Mouse (Mus musculus) lung, adult 18-20 months (tissue): ENCODE measurements around the gene Frmd4b.

Source experiments
- DNase-seq, 2 experiments: peaks; one replicate each; pipeline ENCODE4 v3.0.0; 2022; ENCODE audit warnings: mixed read lengths in 2 of 2

Frmd4b gene

DNA sequence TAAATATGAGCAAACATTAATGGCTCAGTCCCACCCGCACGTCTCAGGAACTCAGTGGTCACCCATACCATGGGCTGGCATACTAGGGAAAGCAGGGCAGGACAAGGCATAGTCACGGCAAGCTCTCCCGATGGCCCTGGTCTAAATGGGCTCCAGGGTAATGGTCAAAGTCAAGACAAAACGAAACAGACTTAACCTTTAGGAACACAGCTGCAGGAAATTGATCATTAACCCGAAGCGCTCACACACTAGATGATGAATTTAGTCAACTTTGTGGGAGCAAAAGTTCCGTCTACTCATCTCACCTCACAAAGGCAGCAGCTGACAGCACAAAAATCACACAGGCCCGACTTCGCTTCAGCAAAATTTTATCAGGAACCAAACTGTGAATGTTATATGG is 97.8 kb downstream of the Frmd4b start:
- DNase-seq: no peak

DNA sequence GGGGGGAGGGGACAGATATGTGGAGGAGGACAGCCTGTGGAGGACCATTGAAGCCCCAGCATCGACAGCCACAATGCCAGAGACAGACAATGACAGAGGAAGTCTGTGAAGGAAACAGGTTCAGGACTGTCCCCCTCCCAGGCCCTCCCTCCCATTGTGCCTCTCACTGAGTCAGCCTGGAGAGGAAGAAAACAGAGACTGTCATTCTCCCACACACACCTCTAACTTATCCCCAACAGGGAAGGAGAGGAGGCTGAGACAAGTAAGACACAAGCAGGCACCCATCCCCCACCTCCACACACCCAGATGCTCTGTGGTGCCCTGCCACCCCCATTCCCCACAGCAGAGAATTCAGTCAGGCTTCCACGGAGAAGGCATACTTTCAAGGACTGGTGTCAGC is 98.9 kb downstream of the Frmd4b start:
- no peak for DNase-seq

DNA sequence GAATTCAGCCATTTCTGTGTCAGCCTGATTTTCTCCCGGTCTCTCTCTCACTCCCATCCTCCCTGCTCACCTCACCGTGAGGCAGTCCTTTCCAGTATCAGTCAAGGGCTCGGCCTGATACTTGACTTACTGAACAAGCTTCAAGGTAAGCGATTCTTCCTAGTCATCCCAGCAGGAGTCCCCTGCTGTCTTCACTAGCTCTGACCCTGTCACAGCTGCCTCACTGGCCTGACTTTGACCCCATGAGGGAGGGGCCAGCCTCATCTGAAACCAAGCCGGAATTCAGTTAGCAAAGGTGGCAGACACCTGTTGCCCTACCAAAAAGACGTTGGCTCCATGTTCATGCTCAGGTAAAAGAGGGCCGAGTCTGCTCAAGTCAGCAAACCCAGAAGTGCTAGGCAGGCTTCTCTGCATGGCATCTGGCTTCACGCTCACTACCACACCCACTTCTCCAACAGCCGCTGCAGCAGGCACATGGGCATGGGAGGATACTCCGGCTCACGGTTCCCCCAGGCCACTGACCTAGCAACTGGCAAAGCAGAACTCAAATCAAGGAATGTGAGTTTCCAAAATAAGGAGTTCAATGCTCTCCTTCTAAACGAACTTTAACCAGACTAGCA is 99.6 kb downstream of the Frmd4b start:
- no peak for DNase-seq

DNA sequence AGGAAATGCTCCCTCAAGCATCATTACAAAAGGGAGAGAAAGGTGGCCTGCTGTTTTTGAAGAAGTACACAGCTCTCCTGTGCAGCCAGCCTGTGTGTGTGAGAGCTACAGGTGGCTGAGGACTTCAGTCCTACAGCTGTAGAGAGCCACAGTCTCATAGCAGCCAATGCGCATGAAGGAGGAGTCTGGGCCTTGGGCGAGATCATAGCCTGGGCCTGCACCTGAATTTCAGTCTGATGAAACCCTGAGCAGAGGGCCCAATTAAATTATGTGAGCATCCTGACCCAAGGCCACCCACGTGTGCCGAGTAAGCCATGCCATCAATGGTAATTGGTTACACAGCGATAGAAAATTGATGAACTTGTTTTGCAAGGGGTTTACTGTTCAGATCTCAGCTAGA is 100.4 kb downstream of the Frmd4b start:
- DNase-seq: no peak

DNA sequence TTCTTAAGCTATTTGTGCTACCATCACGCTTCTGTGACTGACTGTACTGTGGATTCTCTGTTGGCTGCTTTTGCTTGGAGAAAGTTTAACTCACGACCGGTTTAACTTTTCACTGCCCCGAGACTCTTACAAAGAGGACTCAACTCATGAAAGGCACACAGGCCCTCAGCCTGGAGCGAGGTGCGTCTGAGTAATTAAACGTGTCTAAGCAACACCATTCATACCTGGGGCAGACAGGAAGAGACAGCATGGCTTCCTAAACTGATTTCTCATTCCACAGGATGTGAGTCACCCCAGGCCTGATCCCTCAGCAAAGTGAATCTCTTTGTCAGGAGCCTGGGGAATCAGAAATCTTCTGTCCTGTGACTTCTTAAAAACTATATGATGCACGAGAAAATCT is 106.6 kb downstream of the Frmd4b start:
- no peak for DNase-seq

DNA sequence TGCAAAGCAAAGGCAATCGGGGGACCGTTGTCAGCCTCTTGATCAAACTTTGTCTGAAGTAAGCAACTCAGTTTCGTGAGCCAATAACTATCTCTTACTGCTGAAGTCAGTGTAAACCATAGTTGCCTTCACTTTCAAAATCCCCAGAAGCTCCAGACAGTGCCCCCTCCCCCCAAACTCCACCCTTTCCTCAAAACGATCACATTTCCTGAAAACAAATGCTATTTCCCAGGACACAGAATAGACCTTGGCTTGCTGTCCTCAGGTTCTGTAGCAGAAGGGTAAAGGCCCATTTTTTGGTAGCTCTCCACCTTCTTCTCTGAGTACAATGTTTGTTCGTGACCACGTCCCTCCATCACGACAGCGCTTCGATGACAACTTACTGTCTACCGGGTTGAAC is 107.9 kb downstream of the Frmd4b start:
- peak; percentile 51 to 61 for DNase-seq

DNA sequence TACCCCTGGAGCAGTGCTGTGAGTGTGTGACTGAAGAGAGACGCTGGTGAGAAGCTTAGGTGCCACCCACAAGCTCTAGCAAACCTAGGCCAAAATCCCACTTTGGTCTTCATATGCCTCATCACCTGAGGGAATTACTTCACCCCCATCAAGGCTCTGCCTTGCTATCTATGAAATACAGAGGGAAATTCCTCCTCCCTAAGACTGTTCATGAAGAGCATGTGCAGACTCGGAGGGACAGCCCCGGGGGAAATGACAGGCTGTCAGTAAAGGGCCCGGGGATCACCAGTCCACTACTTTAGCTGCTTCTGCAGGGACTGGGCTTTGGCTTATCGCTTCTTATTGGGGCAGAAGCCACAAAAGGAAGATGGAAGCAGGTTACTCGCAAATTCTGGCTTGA is 108.9 kb downstream of the Frmd4b start:
- no peak for DNase-seq

DNA sequence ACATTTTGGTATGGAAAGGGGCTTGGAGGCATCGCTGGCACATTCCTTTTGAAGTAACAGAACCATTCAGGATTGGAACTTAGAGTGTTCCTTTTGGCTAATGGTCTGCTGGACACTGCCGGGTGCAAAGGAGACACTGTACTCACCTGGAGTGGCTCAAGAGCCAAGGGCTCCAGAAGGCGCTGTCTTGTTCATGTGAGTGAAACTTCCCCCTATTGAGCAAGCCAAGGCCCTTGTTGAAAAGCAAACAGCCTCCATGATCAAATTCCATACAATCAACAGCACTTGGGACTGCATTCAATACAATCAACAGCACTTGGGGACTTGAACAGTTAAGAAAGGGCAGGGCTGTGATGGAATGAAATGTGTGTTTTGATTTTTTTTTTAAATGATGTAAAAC is 109.4 kb downstream of the Frmd4b start:
- peak; percentile 47 to 70 for DNase-seq

DNA sequence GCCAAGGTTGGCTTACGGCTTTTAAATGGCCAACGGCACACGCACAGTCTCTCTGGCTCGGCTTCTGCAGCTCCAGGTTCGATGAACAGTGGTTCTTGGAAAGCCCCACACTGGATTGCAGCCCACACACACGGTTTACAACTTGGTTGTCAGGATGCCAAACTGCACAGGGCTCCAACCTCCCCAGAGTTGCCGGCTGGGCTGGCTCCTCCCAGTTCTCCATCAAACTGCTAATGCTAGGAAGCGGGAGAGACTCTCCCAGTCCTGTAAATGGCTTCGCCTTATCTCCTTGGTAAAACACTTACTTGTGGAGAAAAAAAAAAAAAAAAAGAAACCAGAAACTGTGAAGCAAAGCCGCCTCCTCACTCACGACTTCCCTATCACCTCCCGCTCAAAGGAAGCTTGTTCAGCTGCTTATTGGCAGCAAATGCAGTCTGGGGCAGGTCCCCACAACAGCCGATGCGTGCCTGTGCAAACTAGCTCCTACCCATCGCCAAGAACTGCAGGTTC is 111.1 kb downstream of the Frmd4b start:
- peak; percentile 79 to 84 for DNase-seq

DNA sequence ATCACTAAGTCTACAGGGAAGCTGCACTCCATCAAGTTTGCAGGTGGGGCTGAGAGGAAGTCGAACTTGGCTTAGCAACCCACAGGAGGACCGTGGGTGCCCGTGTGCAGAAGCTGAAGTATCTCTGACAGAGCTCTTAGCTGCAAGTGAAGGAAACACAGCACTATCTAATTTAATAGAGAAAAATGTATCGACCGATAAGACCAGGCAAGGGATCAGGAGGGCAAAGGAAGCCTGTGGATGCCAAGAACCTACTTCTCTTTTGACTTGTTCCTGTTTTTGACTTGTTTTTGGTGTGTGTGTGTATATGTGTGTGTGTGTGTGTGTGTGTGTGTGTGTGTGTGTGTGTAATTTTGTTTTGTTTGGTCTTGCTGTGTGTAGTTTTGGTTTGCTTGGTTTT is 112.7 kb downstream of the Frmd4b start:
- no peak for DNase-seq

DNA sequence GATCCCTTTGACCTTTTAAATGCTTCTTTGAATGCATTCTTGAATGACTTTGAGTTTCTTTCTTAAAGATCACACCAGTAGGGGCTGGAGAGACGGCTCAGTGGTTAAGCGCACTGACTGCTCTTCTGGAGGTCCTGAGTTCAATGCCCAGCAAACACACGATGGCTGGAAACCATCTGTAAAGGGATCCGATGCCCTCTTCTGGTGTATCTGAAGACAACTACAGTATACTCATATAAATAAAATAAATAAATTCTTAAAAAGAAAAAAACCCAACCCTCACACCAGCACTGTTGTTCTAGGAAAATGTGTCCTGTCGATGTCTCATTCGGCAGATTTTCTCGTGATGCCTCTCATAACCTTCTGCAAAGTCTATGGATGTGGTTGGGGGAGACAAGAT is 116.3 kb downstream of the Frmd4b start:
- DNase-seq: no peak

DNA sequence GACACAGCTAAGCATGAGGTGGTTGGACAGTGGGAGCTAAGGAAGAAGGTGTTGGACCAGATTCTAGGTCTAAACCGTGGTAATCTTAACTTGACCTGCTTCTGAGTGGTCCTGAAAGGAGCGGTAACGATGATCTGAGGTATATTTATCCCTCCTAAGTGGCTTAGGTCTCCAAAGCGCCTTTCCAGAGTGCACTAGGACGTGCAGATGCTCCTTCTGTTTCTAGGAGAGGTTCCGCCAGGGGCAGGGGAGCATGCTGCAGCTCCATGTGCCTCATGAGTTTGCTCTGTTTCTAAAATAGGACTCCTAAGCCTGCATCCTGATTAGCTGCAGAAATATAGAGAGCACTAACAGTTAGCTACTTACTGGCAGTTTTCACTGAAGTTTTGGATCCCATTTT is 117.1 kb downstream of the Frmd4b start:
- no peak for DNase-seq

DNA sequence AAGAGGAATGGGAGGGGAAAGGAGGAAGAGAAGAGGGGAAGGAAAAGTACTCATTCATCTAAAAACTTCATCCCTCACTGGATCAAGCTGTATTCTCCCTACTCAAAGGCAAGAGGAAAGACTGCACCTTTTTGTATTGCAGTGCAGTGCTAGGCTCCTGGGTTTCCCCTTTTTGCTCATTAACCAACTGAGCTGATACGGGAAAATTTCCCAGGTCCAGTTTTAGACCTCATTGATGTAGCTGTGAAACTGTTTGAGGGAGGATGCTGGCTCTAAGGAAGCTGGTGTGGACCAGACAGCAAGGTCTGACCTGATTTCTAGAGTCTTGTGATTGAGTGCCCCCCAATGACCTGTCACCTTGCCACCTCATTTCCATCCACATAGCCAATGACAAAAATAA is 121.3 kb downstream of the Frmd4b start:
- no peak for DNase-seq

DNA sequence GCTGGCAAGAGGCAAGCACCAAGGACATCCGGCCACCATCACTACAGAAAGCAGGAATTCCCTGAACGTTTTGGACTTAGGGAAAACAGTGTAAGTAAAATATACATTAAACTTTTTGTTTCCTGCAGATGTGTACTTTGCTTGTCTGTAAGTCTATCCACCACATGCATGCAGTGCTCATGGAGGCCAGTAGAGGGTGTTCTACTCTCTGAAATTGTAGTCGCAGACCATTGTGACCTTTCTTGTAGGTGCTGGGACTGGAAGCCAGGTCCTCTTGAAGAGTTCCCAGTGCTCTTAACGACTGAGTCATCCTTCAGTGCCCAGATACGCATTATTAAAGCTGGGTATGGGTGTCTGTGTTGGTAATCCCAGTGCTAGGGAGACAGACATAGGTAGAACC is 126.3 kb downstream of the Frmd4b start:
- DNase-seq: no peak

DNA sequence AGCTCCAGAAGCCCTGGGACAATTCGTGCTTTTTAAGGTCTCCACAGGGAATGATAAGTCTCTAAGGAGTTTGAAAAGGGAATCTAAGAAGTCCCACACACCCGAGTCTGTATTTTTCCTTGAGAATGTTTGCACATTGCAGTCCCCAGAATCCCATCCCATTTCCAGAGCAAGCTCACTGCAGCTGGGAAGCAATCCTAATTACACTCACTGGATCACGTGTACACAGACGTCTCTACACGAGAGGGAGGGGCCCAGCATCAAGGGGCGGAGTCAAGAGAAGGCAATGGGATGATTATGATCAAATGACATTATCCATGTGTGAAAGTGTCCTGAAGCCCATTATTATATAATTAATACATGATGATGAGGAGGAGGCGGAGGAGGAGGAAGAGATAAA is 128.5 kb downstream of the Frmd4b start:
- DNase-seq: peak; percentile 41 to 51

DNA sequence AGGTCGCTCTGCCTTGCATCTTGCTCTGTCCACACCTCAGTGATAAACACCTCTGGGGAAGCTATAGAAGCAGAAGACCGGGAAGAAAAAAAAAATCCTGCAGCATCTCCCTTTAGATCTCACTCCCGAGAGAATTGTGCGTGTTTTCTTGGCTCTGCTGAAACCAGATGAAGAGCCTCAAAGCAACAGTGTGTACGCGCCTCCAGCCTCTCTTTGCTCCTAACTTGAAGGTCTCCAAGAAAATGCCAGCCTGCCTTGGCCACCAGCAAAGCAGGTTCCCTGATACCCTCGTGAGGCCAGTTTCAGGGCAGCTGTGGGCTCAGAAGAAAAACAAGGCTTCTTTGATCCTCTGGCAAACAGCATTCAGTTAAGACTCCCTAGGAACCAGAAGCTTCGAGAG is 129.1 kb downstream of the Frmd4b start:
- DNase-seq: no peak

DNA sequence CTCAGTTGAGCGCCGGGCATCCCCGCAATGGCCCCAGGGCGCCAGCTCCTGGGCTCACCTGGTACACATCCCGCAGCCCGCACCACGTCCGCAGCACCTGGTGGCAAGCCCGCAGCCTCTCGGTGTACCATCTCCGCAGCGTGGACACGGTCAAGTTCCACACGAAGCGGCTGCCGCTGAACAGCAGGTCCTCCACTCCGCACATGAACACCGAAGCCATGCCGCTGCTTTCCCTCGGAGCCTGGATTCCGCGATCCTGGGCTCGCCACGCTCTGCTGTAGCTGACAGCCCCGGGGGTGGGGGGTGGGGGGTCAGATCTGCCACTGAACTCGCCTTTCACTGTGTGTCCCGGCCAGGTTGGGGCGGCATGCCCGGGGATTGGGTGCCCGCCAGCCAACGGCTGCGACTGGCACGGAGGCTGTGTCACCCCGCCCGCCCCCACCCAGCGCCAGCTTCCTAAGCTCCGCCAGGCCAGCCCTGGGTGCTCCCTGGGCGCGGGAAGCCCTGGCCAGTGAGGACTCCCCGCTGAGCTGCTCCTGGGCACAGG is 129.7 kb downstream of the Frmd4b start:
- DNase-seq: peak; percentile 68 to 84

DNA sequence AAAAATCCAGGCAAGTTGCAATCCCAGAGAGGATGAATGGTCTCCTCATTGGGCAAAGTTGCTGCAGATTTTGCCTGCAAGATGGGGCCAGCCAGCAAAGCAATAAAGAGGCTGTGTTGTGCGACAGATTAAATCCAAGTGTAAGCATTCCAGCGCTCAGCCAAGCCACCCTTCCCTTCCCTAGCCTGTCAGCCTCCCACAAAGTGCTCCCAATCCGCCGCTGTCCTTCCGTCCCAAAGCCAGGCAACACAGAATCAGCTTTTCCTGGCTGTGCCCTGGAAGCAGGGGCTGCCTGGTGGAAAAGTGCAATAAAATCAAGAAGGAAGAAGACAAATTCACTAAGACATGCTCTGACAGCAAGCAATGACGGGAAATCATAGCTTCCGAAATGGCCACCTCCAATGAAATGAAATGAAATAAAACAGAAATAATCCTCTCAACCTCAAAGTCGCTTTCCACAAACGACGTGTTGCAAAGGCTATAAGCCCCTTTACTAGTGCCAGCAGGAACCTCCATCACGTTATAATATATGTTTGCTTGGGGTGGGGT is 130.5 kb downstream of the Frmd4b start:
- DNase-seq: no peak

DNA sequence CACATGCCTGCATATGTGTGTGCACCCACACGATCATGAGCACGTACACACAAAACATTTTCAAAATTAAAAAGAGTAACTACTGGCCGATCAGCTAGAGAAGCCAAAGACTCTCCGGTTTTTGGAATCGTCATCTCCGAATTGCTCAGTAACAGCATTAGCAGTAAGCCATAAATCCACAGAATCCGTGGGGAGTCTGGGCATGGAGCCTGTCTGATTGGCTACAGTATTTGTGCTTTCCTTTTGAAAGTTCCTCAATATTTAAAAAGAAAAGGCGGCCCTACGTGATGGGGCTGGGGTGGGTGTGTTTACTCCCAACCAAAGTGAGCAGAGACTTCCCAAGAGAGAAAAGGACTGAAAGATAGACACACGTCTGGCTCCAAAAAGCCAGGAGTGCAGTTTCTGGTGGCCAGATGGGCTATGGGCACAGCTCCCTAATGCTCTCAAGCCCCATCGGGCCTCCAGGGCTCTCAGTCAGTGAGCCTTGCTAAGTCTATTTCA is 131.4 kb downstream of the Frmd4b start:
- no peak for DNase-seq

DNA sequence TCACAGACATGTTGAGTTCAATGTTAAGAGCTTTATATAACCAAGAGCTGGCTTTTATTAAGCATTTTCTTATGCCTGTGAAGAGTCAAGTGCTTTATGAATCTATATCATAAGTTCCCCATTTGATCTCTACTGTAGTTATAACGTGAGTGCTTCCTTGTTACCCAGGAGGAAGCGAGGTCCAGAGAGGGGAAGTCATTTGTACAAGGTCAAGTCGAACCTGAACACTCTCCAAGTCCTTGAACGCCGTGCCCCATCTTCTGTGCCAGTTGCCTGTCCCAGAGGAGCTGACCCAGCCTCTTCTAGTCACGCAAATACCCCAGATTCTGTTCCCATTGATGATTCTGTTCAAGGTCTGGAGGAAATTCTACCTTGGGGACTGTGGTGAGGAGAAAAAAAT is 135.4 kb downstream of the Frmd4b start:
- peak in 1 of 2 experiments; percentile 29 for DNase-seq

DNA sequence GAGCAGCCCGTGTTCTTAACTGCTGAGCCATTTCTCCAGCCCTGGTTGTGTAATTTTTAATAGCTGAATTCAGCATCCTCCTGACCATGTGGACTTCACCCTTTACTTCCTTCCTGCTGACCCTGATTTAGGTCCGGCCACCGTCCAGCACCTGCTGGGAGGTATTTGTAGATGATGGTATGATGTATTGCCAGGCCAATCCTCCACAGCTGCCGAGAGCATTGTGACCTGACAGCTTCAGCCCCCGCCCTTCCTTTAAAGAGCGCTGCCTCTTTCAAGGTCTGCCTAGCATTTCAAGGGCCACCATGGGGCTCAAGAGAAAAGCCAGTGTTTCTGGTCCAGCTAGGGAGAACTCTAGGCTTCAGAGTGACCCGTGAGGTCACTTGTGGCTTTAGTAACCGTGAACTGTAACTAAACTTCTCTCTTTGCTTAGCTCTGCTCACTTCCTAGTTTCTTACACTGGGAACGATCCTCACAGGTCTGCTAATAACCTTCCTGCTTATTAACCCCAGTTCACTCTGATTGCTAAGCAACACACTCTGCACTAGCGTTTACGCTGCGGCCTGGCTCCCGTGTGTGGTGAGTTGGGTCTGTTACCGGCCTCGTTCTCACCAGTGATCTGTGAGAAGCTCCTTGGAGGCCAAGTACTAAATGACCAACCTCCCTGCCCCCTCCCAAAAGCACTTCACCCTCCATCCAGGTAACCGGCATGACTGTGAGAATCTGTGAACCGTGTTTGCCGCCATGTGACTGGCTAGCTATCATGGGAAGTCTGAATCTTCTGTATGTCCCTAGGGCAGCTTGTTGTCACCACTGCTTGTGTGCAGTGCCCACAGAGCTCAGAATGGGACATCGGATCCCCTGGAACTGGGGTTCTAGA is 138.1 kb downstream of the Frmd4b start:
- DNase-seq: peak; percentile 15 to 32

DNA sequence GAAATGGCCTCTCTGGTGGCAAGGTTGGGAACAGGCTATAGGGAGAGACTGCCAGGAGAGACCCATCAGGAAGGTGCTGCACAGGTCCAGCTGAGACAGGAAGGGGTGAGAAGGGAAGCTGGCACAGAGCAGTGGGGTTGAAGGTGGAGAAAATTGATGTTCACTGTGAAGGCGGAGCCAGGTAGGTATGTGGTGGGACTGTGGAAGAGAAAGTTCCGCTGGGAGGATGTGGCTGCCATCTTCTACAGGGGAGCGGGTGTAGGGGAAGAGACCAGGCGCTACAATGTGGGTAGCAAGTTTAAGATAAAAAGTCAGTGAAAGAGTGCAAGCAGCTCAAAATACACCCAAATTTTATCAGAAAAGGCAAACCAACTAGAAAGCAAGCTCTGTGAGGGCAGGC is 143.7 kb downstream of the Frmd4b start:
- no peak for DNase-seq

DNA sequence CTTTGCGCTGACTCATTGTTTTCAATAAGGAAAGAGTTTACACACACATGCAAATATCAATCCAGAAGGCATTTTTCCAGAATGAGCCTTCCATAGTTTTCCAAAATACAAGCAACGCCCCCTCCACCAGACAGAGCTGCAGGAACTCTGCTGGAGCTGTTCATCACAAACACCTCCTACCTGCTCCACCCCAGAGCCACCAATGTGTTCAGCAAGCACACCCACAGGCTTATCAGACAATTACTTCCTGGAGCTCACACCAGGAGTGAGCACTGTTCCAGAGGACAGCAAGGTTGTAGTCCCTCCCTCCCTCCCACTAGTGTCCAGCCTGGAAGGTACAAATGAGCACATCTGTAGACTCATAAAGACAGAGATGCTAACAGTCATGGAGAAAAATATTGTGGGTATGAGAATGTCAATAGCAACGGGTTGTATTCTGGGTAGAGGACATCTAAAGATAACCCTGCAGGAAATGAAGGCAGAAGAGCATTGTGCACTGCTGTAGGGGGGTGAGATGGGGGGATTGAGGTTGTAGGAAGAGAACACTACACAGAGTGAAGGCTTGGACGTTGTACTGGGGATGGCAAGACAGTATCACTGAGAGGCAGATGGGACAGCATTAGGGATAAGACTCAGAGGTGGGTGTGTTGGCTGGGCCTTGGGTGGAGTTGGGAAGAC is 144.3 kb downstream of the Frmd4b start:
- DNase-seq: no peak
